Mouse (Mus musculus) cerebellum, adult 18-20 months (tissue): ENCODE measurements at regions not wholly inside any gene's neighbourhood (a gene's known extent, or its start where the extent isn't known, plus 50 kb on each side); places are given as distances from the start of the nearest gene placed in this dataset.
"Not testable (repeated sequence)": the region's sequence is repeated elsewhere in the genome, so short reads cannot be mapped to it uniquely, and the experiment has no call there.

Experiments
- DNase-seq, 2 experiments: peaks; one replicate each; pipeline ENCODE4 v3.0.0; 2021

DNA sequence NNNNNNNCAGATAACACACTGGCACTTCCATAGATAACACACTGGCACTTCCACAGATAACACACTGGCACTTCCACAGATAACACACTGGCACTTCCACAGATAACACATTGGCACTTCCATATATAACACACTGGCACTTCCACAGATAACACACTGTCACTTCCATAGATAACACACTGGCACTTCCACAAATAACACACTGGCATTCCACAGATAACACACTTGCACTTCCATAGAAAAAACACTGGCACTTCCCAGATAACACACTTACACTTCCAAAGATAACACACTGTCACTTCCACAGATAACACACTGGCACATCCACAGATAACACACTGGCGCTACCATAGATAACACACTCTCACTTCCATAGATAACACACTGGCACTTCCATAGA, 105.7 kb upstream of the Afdn start:
- DNase-seq: not testable (repeated sequence)

DNA sequence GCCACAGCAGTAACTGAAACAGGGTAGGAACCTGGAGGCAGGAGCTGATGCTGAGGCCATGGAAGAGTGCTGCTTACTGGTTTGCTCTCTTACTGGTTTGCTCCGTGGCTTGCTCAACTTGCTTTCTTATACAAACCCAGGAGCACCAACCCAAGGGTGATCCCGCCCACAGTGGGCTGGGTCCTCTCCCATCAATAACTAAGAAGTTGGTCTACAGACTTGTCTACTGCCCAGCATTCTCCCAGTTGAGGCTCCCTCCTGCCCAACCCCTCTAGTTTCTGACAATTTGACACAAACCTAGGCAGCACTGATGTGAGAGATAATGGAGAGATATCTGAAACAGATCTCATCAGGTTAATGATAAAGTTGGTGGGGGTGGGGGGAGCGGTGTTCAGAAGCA, 104.3 kb upstream of the Afdn start:
- DNase-seq: no peak

DNA sequence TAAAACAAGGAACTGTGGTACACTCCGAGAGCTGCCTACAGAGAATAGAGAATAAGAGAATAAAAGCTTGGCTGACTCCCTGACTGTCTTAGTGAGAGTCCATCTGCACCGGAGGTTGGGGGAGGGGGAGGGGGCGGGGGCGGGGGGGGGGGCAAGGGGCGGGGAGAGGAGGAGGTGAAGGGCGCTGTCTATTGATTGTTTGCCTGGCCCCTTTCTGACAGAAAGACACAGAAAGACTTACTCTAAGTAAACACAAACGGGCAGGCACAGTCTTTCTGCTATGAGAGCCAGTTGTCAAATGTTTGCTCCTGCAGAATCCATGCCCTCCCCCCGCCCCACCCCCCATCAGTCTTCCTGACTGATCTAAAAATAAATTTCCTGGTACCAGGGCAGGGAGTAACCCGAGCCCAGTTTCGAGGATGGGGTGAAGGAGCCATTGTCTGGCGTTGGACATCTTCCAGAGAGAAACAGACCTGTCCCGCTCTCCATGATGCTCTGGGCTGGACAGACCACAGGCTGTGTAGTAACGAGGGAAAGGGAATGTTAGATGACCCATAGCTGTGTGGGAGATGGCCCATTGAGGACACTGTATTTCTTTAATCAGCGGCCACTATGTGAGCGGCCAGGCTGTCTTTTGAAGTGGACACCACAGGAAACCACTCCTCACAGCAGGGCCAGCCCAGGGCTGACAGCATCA, 103.7 kb upstream of the Afdn start:
- peak; percentile 63 to 67 for DNase-seq

DNA sequence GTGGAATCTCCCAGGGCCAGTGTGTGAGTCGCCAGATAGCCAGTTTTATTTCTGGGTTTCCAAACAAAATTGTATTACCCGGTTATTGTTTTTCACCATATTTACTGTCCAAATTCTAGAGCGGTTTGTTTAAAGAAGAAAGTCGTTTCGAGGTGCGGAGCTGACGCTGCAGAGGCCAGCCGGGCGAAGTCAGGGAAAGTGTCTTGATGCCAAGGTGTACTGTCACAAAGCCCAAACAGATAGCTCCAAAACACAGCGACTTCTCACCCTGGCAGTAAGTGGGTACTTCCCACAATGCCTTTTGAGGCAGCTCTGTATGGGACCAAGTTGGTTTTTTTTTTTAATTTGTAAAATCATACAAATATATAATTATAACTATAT, 103.2 kb upstream of the Afdn start:
- DNase-seq: peak in 1 of 2 experiments; percentile 41

DNA sequence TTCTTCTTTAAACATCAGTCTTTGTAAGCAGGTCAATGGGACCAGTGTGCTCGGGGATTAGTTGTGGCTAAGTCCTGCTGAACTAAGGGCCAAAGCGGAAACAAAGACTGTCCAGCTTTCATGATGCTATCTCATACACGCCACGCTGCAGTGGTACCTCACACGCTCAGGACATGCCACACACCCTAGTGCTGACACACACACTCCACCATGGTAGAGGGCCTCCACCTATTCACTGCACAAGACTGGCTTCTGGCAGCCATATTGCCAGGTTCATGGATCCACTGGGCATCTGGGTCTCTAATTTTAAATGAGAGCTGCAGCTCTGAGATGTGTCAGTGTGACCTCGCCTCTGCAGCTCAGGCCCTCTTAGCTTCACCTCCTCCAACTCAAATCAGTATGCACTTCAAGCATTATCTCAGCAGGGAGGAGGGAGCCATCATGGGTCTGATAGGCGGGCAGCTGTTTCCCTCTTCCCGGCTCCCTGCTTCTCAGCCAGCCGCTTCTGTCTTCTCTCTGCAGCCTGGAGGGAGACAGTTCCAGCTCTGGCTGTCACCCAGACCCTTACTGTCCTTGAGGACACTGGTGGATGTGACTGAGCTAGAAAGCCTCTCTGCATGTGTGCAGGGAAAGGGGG, 102.6 kb upstream of the Afdn start:
- peak in 1 of 2 experiments; percentile 40 for DNase-seq

DNA sequence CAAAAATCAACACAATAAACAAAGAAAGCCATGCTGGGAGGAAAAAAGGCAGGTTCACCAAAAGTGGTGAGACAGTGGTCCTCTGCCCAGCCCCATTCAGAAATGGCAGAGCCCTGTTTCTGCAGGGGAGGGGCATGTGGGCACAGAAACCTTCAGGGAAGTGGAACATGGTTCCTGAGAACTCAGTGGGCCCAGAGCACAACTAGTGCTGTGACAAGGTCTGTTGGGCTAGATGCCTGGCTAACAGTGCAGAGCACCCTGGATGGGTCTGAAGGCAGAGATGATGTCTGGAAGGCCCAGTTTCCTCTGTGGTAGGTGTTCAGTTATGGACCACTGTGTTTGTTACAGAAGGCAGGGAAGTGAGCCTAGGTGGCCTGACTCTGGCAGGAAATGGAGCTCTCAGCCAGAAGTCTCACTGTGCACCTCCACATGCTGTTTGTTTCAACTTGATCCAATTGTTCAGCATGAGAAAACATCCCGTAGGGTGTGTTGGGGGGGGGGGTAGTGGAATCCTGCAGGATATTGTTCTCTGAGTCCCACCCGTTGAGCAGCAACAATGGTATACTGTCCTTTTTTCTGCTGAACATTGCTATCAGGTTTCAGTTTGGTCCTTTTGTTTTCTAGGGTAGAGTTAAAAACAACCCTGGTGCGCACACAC, 101.9 kb upstream of the Afdn start:
- DNase-seq: no peak

DNA sequence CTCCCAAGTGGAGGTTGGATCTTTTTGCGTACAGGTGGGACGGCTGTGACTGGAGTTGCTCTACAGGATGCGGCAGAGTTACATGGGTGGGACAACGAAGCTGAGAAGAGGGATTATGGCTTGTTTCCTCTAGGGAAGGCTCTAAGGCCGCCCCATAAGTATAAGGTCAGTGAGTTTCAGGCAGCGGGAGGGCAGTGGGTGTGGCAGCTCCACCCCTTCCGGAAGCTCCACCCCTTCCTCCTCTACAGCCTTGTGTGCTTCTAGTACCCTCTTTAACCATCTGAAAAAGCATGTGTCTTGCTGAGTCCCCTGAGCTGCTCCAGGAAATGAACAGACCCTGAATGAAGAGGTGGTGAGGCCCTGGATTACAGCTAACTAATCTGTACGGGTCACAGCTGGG, 101.2 kb upstream of the Afdn start:
- DNase-seq: no peak

DNA sequence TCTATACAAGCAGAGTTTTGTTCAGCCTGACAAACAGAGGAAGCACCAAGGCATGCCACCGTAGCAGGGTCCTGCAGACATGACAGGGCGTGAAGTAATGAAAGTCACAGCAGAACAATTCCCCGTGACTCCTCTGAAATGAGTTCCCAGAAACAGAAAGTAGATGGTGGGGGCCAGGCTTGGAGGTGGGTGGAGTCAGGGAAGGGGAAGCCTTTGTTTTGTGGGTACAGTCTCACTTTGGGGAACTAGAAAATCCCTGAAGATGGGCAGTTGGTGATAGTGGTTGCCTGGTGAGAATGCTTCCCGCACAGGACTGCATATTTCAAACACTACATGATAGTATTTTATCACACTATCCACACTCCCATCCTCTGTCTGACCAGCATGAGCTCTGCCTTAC, 100.4 kb upstream of the Afdn start:
- DNase-seq: no peak

DNA sequence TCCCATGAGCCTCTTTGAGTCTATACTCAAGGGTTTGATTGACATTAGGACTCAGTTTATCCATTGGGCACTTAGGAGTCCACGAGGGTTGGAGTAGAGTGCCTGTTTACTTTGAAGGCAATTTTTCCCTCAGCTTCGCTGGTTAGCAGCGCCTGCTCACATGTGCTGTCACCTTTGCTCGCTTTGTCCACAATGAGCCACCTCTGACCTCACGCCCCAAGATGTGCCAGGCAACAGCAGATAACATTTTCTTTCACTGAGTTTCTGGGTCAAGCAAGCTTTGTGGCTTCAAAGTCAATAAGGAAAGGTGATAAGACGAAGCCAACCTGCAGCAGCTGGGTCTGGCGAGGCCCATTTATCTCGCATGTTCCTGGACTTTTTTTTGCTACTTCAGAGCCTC, 99.3 kb upstream of the Afdn start:
- no peak for DNase-seq

DNA sequence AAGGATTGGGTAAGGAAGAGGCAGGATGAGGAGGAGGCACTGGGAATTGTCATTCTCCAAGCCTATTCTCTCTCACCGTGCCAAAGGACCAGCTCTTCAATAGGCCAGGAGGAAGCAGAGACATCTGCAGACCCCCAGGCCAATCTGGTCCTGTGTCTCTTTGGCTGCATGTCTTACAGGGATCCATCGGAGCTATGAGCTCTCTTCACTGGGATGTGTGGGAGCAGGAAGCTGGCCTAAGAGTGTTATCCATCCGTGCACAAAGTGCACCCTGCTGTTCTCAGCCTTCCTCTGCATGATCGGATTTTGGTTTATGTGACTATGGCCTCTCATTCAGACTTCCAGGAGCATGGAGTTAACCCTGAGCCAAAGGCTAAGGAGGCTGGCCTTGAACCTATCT, 98.2 kb upstream of the Afdn start:
- DNase-seq: no peak
